Mouse (Mus musculus) thymus, postnatal 36 days (tissue): ENCODE measurements at regions not wholly inside any gene's neighbourhood (a gene's known extent, or its start where the extent isn't known, plus 50 kb on each side); places are given as distances from the start of the nearest gene placed in this dataset.
A peak's percentile ranks its signal among the peaks of the same experiment; 100 is the strongest.

Experiments used
- DNase-seq, 2 experiments: peaks; one replicate each; pipeline ENCODE4 v3.0.0; 2022; ENCODE audit warnings: mixed read lengths in 2 of 2

GRCm38 (mm10) chr15:36666566-36666965 is 341.0 kb downstream of the Zfp706 start:
- peak; percentile 44 to 61 for DNase-seq

- no peak for DNase-seq
Observed at GRCm38 (mm10) chr15:36664391-36664790, 343.2 kb downstream of the Zfp706 start.

GRCm38 (mm10) chr15:36660986-36661385 is 346.6 kb downstream of the Zfp706 start:
- DNase-seq, result no peak
